Mouse (Mus musculus): ENCODE data around the gene Efnb3.
A peak's percentile ranks its signal among the peaks of the same experiment; 100 is the strongest.
"Not testable (repeated sequence)": the region's sequence is repeated elsewhere in the genome, so short reads cannot be mapped to it uniquely, and the experiment has no call there.

The Efnb3 gene

DNA sequence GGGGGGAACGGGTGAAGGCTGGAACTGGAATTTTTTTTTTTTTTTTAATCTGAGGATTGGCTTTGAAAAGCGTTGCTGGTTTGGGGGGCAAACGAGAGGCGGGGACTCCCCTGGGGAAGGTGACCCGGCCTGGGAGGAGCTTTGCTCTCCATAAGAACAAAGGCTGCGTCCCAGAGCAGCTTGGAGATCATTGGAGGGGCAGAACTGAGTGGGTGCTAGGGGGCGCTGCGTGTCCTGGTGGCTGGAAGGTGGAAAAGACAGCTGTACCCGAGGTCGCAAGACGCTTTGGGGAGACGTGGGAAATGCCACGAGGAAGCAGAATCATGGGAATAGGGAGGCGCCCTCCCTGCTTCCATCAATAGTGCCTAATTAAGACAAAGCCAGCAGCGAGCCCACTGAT lies 12.9 kb downstream of the Efnb3 start:
- DNase-seq = peak; percentile 60

DNA sequence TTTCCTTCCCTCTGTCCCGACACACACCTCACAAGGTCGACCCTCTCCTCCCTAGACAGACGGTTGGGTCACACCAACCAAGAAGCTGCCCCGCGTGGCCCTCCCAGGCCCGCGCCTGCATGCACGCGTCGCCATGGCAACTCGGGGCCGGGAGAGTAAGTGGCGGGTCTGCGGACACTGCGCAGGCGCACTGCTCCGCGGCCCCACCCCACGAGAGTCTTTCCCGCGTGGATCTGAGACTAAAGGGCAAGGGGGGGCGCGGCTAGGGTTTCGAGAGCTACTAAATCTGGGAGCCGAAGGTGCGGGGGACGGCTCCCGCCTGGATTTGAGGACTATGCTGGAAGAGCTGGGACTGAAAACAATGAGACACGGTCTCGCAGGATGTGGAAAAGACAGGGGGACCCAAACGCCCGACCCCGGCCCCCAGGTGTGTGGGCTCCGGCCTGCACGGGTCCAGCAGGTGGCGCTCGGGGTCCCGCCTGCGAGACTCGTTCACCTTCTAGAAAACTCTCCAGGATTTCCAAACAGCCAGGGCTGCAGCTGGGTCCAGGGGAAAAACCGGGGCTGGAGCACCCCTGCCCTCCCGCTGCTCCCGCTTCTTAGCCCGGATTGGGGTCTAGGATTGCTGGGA lies 13.5 kb downstream of the Efnb3 start:
- DNase-seq = peak; percentile 83

DNA sequence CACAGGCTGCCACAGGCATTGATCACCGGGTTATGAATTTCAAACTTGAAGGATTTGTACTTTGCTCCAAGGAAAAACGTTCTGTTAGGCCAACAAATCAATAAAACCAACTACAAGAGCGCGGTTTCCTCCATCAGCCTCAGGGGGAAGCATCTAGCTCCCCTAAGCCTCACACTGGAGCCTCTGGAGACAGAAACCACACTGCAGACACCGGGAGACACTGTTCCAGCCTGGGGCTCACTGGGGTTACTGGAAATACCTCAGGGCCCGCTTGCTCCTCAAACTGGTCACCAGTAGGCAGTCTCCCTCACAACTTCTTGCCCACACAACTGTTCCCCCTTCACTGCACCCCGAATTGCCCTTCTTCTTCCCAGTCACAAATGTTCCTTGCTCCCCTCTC lies 14.0 kb downstream of the Efnb3 start:
- DNase-seq = no peak

DNA sequence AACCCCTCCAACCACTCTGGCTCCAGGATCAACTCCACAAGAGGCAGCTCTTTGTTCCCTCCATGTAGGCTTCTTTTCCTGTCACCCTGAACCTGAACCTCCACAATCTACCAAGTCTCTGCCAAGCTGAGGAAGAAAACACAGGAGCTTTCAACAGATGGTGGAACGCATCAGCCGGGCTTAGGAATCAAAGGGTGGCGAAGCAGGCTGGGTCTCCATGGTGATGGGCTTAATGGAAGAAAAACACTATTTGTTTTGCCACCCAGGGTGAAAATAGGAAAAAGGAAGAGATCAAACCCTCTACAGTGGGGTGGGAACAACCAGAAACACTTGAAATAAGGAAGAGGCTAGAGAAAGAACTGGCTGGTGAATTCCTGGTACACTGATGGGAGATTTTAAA lies 16.4 kb downstream of the Efnb3 start:
- no peak for DNase-seq

DNA sequence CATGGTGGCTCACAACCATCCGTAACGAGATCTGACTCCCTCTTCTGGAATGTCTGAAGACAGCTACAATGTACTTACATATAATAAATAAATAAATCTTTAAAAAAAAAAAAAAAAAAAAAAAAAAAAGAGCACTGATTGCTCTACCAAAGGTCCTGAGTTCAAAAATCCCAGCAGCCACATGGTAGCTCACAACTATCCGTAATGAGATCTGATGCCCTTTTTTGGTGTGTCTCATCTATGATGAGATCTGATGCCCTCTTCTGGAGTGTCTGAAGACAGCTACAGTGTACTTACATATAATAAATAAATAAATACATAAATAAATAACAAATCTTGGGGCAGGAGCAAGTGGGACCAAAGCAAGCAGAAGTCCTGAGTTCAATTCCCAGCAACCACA lies 18.3 kb downstream of the Efnb3 start:
- not testable (repeated sequence) for DNase-seq

DNA sequence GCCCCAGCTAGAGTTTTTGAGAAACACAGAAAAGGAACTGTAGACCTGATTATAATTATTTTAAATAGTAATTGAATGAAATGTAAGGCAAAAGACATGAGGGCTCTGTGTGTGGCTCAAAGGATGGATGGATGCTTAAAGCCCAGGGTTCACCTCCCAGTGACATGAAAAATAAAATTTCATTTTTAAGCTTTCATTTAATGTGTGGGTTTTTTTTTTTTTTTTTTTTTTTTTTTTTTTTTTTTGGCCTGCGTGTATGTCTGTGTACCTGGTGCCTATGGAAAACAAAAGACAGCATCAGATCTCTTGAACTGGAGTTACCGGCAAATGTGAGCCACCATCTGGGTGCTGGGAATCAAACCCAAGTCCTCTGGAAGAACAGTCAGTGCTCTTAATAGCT lies 19.3 kb downstream of the Efnb3 start:
- no peak for DNase-seq

DNA sequence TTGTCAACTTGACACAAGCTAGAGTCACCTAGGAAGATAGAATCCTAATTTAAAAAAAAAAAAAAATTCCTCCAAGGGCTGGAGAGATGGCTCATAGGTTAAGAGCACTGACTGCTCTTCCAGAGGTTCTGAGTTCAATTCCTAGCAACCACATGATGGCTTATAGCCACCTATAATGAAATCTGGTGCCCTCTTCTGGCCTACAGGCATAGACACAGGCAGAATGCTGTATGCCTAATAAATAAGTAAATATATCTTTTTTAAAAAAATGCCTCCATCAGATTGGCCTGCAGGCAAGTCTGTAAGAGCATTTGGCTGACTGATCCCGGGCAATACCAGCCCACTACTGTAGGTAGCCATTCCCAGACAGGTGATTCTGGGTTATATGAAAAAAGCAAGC lies 25.0 kb downstream of the Efnb3 start:
- no peak for DNase-seq

DNA sequence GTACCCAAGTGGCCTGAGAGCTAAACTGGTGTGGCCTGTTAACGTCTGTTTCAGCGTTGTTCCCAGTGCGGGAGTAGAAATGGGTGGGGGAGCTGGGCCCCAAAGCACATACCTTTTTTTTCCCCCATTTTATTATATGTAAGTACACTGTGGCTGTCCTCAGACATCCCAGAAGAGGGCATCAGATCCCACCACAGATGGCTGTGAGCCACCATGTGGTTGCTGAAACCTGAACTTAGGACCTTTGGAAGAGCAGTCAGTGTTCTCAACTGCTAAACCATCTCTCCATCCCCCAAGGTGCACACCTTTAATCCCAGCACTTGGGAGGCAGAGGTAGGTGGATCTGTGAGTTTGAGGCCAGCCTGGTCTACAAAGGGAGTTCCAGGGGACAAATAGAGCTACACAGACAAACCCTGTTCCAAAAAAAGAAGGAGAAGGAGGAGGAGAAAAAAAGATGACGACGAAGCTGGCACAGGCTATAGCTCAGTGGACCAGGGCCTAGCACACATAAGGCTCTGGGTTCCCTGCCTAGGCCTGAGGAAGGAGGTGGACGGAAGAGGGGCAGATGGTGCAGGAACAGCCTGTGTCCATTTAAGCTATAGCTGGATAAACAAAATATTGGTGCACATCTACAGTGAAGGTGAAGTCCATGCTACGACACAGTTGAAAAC lies 27.4 kb downstream of the Efnb3 start:
- DNase-seq = no peak

DNA sequence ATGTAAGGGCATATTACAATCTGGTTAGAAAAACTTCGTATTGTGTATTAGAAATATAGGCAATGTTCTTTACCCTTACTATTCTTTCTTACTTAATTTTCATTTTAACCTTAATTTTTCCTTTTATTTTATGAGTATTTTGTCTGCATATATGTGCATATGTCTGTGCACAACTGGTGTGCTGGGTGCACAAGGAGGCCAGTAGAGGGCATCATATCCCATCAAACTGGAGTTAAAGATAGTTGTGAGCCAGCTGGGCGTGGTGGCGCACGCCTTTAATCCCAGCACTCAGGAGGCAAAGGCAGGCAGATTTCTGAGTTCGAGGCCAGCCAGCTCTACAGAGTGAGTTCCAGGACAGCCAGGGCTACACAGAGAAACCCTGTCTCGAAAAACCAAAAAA lies 29.2 kb downstream of the Efnb3 start:
- DNase-seq = not testable (repeated sequence)

DNA sequence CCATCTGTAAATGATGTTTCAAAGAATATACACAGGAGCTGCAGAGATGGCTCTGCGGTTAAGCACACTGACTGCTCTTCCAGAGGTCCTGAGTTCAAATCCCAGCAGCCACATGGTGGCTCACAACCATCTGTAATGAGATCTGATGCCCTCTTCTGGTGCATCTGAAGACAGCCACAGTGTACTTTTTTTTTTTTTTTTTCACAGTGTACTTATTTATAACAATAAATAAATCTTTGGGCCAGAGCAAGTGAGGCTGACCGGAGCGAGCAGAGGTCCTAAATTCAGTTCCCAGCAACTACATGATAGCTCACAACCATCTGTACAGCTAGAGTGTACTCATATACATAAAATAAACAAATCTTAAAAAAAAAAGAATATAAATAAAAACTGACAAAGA lies 29.7 kb downstream of the Efnb3 start:
- not testable (repeated sequence) for DNase-seq

DNA sequence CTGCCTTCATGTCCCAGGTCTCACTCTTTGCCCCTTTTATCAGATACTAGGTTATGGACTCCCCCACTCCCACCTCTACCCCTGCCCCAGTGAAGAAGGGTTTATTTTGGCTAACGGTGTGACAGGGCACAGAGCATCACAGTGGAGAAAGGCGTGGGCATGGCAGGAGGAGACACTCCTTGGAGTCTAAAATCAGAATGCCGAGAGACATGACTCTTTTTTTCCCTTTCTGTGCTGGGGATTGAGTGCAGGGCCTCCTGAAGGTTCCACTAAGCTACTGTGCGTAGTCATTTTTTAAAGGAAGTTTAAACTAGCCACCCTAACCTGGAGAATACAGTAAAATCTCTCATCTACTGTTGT lies 32.0 kb downstream of the Efnb3 start:
- DNase-seq = no peak

DNA sequence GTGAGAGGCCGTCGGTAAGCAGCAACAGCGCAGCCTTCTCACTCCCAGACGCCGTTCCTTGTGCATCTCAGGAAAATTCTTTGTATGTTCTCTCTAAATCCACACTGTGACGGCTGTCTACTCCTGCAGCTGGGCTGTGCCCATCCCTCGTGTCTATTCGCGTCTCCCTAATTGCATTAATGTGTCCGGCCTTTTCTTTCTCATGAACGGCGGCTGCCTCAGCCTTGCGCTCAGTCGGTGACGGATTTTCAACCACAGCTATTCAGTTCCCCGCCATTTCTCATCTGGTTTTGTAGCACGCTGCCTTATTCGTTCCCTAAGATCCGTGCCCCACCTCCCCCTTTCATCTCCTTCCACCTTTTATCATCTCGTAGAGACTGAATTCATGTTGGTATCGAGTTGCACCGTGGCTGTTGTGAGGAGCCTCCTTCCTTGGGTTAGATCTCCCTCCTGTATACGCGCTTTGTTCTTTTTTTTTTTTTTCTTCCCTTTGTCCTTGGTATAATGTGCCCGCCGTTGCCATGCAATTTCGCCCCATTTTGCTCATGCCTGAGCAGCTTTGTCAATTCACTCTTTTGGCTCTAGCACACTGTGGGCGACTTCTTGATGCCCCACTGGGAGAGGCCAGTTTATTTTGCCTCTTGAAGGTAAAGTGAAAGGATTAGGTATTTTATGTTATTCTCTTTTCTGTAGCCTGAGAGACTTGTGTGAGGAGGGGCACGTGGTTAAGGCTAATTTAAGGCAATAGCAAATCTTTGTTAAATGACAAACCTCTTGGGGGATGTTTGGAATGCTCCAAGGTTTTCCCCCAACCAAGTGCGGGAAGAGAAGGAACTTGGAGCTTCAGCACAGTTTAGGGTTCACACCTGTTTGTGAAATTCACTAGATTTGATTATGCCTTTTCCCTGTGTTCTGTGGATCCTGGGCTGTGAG lies 32.6 kb downstream of the Efnb3 start:
- DNase-seq = no peak

DNA sequence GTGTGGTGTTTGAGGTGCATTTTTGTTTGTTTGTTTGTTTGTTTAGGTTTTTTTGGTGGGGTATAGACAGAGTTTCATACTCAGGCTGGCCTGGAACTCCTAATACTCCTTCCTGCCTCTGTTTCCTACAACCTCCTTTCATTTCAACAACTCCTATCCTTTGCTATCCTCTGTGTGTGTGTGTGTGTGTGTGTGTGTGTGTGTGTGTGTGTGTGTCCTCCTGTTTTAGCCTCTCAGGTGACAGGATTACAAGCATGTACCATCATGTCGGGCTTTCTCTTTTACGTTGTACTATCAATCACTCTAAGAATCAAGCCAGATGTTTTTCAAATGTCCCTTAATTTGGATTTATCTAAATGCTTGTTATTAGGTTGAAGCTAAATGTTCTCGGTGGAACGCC lies 33.4 kb downstream of the Efnb3 start:
- no peak for DNase-seq

DNA sequence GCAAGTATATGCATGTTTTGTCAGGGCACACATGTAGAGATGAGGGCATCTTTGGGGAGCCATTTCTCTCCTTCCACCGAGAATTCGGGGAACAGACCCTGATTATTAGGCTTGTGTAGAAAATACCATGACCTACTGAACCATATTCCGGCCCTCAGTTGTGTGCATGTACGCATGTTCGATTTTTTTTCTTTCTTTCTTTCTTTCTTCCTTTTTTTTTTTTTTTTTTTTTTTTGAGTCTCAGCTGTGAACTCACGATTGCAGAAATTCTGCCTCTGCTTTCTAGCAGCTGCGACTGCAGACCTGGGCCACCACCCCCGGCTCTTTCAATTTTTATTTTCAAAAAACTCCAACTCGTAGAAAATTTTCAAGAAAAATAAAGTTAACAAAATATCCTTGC lies 34.3 kb downstream of the Efnb3 start:
- DNase-seq = no peak

DNA sequence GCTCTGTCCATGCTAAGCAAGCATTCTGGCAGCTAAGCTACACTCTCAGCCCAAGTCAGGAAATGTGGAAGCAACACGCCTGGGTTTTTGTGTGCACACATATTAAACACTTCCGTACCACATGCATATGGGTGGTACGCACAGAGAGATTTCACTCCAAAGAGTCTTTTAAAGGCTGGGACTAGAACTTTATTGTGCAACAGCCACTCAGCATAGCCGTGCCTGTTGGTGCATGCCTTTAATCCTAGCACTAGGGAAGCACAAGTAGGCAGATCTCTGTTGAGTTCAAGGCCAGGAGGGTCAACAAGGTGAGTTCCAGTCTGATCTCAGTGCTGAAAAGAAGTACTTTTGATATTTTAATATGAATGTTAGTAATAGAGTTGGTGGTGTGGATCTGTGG lies 36.4 kb downstream of the Efnb3 start:
- no peak for DNase-seq

DNA sequence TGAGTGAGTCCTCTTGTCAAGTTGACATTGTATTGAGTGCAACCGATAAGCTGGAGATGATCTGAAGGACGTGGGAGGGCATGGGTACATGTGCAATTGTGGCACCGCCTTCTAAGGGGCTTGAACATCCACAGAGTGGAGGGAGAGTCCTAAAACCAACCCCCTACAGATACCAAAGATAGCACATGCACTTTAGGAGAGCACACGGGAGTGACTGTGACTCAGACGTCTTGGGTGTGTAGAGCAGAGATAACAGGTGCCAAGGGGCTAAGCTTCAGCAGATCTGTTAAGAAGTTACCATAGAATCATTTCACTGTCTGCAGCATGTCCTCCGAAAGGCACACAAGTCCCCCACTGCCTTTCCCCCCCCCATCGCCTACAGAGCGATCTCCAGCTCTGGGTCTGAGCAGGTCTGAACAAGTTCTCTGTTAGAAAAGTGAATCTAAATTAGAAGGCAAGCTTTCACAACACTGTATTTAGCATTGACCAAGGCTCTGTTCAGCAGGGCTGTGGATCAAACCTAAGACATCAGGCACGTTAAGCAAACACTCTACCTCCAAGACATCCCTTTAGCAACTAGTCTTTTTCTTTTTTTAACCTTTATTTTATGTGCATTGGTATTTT lies 38.4 kb downstream of the Efnb3 start:
- no peak for DNase-seq

DNA sequence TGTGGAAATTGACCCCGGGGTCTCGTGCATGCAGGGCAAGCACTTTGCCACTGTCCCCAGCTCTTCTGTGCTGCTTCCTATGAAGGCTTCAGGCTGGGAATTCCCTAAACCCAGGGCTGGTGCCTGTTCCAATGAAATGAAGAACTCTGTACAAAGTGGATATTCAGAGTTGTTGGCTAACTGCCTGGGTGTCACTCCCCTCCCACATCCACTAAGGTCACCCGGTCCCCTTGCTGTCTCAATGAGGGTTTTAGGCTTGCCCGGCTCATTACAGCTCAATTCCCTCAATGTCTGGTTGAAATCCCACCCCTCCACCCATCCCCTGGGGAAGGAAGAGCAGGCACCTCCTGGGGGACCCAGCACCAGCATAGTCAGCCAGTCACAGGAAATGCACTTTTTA lies 40.0 kb downstream of the Efnb3 start:
- DNase-seq = no peak

DNA sequence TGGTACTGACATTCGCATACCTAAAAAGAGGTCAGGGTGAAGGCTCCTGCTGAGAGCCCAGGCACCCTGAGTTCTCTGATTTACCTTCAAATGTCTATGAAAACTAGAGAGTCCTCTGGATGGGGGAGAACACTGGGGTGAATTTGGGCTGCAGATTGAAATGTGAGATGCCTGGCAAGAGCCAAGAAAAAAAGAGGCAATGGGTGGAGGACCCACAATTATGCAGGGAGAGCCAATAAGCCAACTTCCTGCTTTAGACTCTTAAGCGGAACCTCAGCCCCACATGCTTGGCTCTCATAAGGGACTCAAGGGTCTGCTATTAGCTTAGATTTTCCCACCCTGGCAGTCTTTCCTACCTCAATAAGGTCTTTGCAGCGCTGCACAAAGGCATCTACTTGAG lies 43.3 kb downstream of the Efnb3 start:
- DNase-seq = no peak

DNA sequence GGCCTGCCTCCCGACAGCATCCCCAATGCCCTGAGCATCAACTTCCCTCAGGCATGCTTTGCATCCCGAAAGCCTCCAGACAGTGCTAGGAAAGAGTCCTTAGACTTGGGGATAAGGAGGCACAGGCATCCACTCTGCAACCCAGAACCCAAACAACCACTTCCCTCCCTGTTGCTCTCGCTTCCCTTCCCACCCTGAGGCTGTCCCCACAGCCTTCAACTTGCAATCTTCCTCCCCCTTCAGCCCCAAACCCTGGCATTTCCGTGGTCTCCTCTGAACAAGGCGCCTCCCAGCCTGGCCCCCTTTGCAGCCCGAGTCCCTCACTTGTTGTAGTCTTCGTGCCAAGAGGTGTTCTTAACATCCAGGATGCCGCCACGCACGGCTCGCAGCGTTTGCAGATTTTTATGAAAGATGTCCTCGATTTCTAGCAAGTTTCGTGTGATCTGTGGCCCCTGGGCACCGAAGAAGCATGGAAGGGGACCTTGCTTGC lies 43.8 kb downstream of the Efnb3 start:
- DNase-seq = no peak

DNA sequence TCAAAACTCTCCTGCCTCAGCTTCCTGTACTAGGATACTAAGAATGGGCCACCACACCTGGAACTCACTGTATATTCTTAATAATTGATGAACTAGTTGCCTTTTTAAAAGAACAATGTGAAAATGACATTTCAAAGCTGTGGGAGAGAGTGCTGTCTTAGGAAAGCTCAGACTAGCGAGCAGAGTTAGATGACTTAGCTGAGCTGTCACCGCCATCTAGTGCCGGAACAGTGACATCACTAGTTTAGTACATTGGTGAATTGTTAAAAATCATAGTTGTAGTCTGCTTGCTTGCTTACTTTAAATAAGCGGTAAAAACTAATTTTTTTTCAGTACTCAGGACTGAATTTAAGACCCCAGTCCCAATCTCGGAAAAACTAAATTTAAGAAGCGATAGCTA lies 46.2 kb downstream of the Efnb3 start:
- peak; percentile 59 for DNase-seq

DNA sequence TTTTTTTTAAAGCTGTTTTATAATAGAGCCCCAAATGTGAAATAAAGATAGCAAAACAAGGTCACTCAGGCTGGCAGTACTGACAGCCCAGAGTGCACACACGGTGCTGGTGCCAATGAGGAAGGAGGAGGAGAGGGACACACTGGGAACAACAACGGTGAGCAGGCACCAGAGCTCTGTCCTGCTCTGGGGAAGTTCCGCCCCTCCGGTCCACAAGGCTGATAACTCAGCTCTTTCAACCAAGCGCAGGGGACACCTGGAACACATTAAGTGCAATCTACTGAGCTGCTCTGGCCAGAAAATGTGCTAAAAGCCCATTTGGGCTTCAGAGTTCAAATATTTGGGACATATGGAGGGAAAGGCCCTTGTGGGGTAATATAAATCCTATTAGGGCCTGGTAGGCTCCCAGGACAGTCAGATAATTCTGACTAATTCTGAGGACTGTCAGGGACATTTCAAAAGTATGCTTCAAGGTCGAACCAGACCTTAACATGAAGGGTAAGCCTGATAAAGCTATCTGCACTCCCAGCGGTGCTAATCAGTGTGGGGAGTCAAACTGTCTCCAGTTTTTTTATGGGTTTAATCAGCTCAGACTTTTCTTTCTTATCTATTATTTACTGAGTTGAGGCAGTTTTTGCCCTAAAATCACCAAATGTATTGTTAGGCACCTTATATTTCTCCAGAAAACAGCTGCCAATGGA lies 49.1 kb downstream of the Efnb3 start:
- no peak for DNase-seq
